Mouse (Mus musculus) liver, postnatal 0 days (tissue): ENCODE measurements at regions not wholly inside any gene's neighbourhood (a gene's known extent, or its start where the extent isn't known, plus 50 kb on each side); places are given as distances from the start of the nearest gene placed in this dataset.

ENCODE experiments used
- CTCF ChIP-seq: sonication (generic); IDR thresholded peaks from 2 replicates; pipeline ENCODE4 v1.5.1; 2016; ENCODE audit warnings: antibody characterized with exemption, low read depth
- EP300 ChIP-seq: IDR thresholded peaks from 2 replicates; pipeline ENCODE4 v1.6.1; 2016; ENCODE audit warnings: antibody characterized with exemption, low read depth, mild to moderate bottlenecking

DNA sequence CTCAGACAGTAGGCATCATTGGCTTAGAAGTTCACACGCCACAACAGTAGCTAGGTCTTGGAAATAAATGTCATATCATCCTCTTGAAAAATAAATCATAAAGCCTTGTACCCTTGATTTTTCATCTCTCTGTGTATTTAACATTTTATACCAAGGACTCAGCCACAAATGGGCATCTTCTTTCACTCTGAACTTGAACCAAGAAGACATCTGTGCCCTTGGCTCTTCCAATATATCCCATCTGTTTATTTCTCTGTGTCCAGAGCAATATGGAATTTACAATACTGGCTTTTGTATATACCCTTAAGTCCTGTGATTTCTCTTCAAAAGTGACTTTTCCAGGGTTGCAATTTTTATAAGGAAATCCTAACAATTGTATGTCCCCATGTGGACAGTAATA, 222.7 kb downstream of the Tox3 start:
- no peak for TF ChIP-seq CTCF
- TF ChIP-seq EP300: no peak
